Mouse (Mus musculus) ES-Bruce4 (cell line): ENCODE measurements around the gene Gm39115. TPM values are rescaled to one million over a fixed set of nuclear protein-coding genes. Genes with fewer than 3 reads are reported as not detected.
A peak's percentile ranks its signal among the peaks of the same experiment; 100 is the strongest.
"Not testable (repeated sequence)": the region's sequence is repeated elsewhere in the genome, so short reads cannot be mapped to it uniquely, and the experiment has no call there.

Experiments
- H3K27ac ChIP-seq: 2 replicates; pipeline ENCODE4 v1.5.1; 2012; ENCODE audit warnings: low read length, inconsistent platforms; ENCODE audit not compliant: insufficient read depth
- H3K27me3 ChIP-seq: 2 replicates; pipeline ENCODE4 v1.6.1; 2012; ENCODE audit warnings: mild to moderate bottlenecking, low read length, inconsistent platforms; ENCODE audit not compliant: control insufficient read depth, poor library complexity, insufficient read depth, severe bottlenecking
- H3K36me3 ChIP-seq: 2 replicates; pipeline ENCODE4 v1.6.1; 2012; ENCODE audit warnings: inconsistent platforms, mild to moderate bottlenecking, low read length, moderate library complexity; ENCODE audit not compliant: control insufficient read depth, poor library complexity, insufficient read depth, severe bottlenecking
- H3K4me1 ChIP-seq: one replicate; pipeline ENCODE4 v1.8.1; 2011; ENCODE audit warnings: low read length; ENCODE audit not compliant: control insufficient read depth, insufficient read depth
- H3K4me3 ChIP-seq: 2 replicates; pipeline ENCODE4 v1.5.1; 2011; ENCODE audit warnings: low read depth, mild to moderate bottlenecking, low read length
- H3K9ac ChIP-seq: 2 replicates; pipeline ENCODE4 v1.6.1; 2012; ENCODE audit warnings: low read depth, mild to moderate bottlenecking, inconsistent platforms; ENCODE audit not compliant: poor library complexity, severe bottlenecking
- H3K9me3 ChIP-seq: replicated peaks from 2 replicates; pipeline ENCODE4 v1.6.1; 2012; ENCODE audit warnings: mild to moderate bottlenecking, low read length, inconsistent platforms; ENCODE audit not compliant: control insufficient read depth, poor library complexity, insufficient read depth, severe bottlenecking
- CTCF ChIP-seq: IDR thresholded peaks from one replicate; pipeline ENCODE4 v1.8.1; 2011; ENCODE audit warnings: low read depth, low read length
- EP300 ChIP-seq: IDR thresholded peaks from 2 replicates; pipeline ENCODE4 v1.6.1; 2011; ENCODE audit warnings: low read depth, low read length; ENCODE audit not compliant: insufficient read depth
- POLR2A ChIP-seq: IDR thresholded peaks from one replicate; pipeline ENCODE4 v1.8.1; 2011; ENCODE audit warnings: low read length; ENCODE audit not compliant: insufficient read depth
- polyA plus RNA-seq: library from polyadenylated mRNA; stranded (reverse); fragments of >200 nt; gene quantifications from 2 replicates; pipeline ENCODE4 v1.2.4, GENCODE M21; 2011; ENCODE audit warnings: low read depth; ENCODE audit not compliant: missing spikeins, insufficient read depth, insufficient read length

Gene Gm39115
- polyA plus RNA-seq, 1 experiment: not detected

DNA sequence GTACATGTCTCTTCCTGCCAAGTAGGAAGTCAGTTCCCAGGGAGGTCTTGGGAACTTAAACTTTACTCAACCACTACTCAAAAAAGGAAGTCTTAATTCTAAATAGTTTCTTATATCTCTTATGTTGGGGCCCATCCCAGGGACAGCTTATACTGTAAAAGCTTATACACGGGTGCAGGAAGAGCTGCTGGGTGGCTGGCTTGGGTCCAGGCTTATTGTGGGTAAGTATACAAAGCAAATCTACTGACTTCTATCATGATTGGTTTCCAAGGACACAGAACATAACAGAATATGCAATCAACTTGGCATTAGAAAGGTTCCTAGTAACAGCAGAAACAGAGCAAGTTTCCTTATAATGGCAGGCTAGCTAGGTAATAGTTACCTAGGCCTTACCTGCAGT, 19.5 kb upstream of the Gm39115 start:
- Histone ChIP-seq H3K9ac (no peak overlapping the region), H3K36me3 (no peaks in the 10 kb centered on the region)

GRCm38 (mm10) chr7:142152191-142152590, 16.4 kb upstream of the Gm39115 start:
- no peaks in the 10 kb centered on the region for H3K9me3 ChIP-seq
- H3K4me1 ChIP-seq: no peaks in the 10 kb centered on the region
- no peaks in the 10 kb centered on the region for H3K36me3 ChIP-seq
- H3K27ac ChIP-seq: no peak overlapping the region
- no peak overlapping the region for H3K9ac ChIP-seq
- H3K27me3 ChIP-seq: no peaks in the 10 kb centered on the region; the same call in 1 of the 2 replicates
- TF ChIP-seq CTCF (no peak), POLR2A (no peak), EP300 (no peak)
- no peak overlapping the region for H3K4me3 ChIP-seq

More for the DNA sequence above, 19.5 kb upstream of the Gm39115 start:
- H3K9me3 ChIP-seq: no peaks in the 10 kb centered on the region
- H3K27me3 ChIP-seq: no peaks in the 10 kb centered on the region; the same call in 1 of the 2 replicates
- TF ChIP-seq EP300 (no peak), POLR2A (no peak), CTCF (no peak)
- H3K4me1 ChIP-seq: no peaks in the 10 kb centered on the region
- H3K27ac ChIP-seq: no peak overlapping the region
- no peak overlapping the region for H3K4me3 ChIP-seq

- Histone ChIP-seq H3K9me3 (no peaks in the 10 kb centered on the region), H3K4me1 (no peaks in the 10 kb centered on the region), H3K27me3 (no peaks in the 10 kb centered on the region; the same call in 1 of the 2 replicates), H3K27ac (no peak overlapping the region), H3K36me3 (no peaks in the 10 kb centered on the region), H3K4me3 (no peak overlapping the region), H3K9ac (no peak overlapping the region)
- TF ChIP-seq POLR2A: no peak
- TF ChIP-seq EP300: no peak
- no peak for TF ChIP-seq CTCF
Measured at GRCm38 (mm10) chr7:142148633-142149032, 12.8 kb upstream of the Gm39115 start.

DNA sequence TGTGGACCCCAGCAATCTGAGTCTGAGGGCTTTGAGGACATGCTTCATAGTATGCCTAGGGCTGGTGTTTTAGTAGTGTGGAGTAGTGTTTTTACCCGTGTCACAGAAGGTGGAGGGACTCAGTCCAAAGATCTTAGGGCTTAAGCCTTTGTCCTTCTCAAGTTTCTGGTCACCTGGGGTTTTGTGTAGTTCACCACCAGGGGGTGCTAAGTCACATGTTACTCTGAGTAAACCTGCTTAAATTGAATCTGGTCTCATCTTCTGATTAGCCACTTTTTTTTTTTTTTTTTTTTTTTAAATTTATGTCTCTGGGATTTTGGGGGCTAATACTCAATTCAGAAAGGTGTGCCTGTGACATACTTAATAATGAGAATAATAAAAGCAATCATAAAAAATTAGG, 10.2 kb upstream of the Gm39115 start:
- 0 out of 2 replicates have a peak, but pooled peaks cover 5% of the 10 kb centered on the region for H3K9me3 ChIP-seq
- TF ChIP-seq CTCF (no peak), EP300 (no peak), POLR2A (no peak)
- H3K27ac ChIP-seq: no peak overlapping the region
- H3K27me3 ChIP-seq: no peaks in the 10 kb centered on the region; the same call in 1 of the 2 replicates
- no peaks in the 10 kb centered on the region for H3K36me3 ChIP-seq
- no peak overlapping the region for H3K4me3 ChIP-seq
- no peaks in the 10 kb centered on the region for H3K4me1 ChIP-seq
- H3K9ac ChIP-seq: no peak overlapping the region

- Histone ChIP-seq H3K27me3 (no peaks in the 10 kb centered on the region; the same call in 1 of the 2 replicates), H3K4me1 (no peaks in the 10 kb centered on the region), H3K27ac (no peak overlapping the region), H3K36me3 (no peaks in the 10 kb centered on the region), H3K9me3 (0 out of 2 replicates have a peak, but pooled peaks cover 5% of the 10 kb centered on the region), H3K4me3 (no peak overlapping the region), H3K9ac (no peak overlapping the region)
- TF ChIP-seq EP300 (no peak), CTCF (peak; percentile 43), POLR2A (no peak)
Measured at GRCm38 (mm10) chr7:142145413-142145940, 9.6 kb upstream of the Gm39115 start.

GRCm38 (mm10) chr7:142144507-142144906, 8.7 kb upstream of the Gm39115 start, which contains the start of gene Gm45337:
Gm45337 (minus strand) TSS chr7:142144607.
- H3K9ac ChIP-seq: no peak within 1 kb of the TSS
- no peak within 1 kb of the TSS for H3K27ac ChIP-seq
- H3K27me3 ChIP-seq: no peaks in the 10 kb centered on the region
- H3K36me3 ChIP-seq: no peaks in the 10 kb centered on the region
- TF ChIP-seq CTCF (no peak), POLR2A (no peak), EP300 (no peak)
- H3K9me3 ChIP-seq: peaks cover 9% of the 10 kb centered on the region; the same call in 1 of the 2 replicates
- H3K4me3 ChIP-seq: no peak within 1 kb of the TSS
- no peaks in the 10 kb centered on the region for H3K4me1 ChIP-seq

DNA sequence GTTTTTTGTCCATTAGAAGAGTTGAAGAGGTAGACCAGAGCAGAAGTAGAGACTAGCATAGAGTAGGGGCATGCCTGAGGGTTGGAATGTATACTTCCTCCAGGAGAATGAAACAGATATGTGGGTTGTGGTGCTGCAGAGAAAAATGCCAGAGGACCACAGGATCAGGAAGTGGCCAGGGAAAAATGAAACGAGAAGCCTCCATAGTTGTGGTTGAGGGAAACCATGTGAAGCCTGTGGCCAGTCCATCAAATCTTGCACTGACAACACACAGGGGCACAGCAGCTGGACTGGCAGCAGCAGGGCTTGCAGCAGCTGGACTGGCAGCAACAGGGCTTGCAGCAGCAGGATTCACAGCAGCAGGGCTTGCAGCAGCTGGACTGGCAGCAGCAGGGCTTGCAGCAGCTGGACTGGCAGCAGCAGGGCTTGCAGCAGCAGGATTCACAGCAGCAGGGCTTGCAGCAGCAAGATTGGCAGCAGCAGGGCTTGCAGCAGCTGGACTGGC, 7.7 kb upstream of the Gm39115 start:
- H3K4me3 ChIP-seq, H3K9me3 ChIP-seq, H3K4me1 ChIP-seq, H3K36me3 ChIP-seq, H3K9ac ChIP-seq, H3K27me3 ChIP-seq, H3K27ac ChIP-seq: not testable (repeated sequence)
